Mouse (Mus musculus) kidney, postnatal 0 days (tissue): ENCODE measurements around the gene Gm47955. TPM values are rescaled to one million over a fixed set of nuclear protein-coding genes. Genes with fewer than 3 reads are reported as not detected.
A peak's percentile ranks its signal among the peaks of the same experiment; 100 is the strongest.
"Not testable (repeated sequence)": the region's sequence is repeated elsewhere in the genome, so short reads cannot be mapped to it uniquely, and the experiment has no call there.

Experiments
- ATAC-seq: fragments of 200-750 bp; cut with Nextera tagmentation; replicated peaks from 2 replicates; pipeline ENCODE4 v1.8.0; 2017; ENCODE audit warnings: low read depth, moderate number of reproducible peaks, moderate TSS enrichment, moderate library complexity; ENCODE audit not compliant: low FRiP score
- DNase-seq: peaks from one replicate; pipeline ENCODE4 v3.0.0-alpha.2; 2016; ENCODE audit warnings: low spot score
- H3K27ac ChIP-seq: fragments of 300-500 bp; sonication (generic); 2 replicates; pipeline ENCODE4 v1.5.1; 2014; ENCODE audit warnings: mild to moderate bottlenecking
- H3K27me3 ChIP-seq: fragments of 300-500 bp; sonication (generic); 2 replicates; pipeline ENCODE4 v1.6.1; 2014; ENCODE audit warnings: low read length, mixed read lengths; ENCODE audit not compliant: insufficient read depth
- H3K36me3 ChIP-seq: fragments of 300-500 bp; sonication (generic); 2 replicates; pipeline ENCODE4 v1.6.1; 2014; ENCODE audit warnings: low read length, mixed read lengths; ENCODE audit not compliant: insufficient read depth
- H3K4me1 ChIP-seq: fragments of 300-500 bp; sonication (generic); replicated peaks from 2 replicates; pipeline ENCODE4 v1.6.1; 2014; ENCODE audit warnings: antibody characterized with exemption, low read length, mixed read lengths; ENCODE audit not compliant: insufficient read depth
- H3K4me2 ChIP-seq: fragments of 300-500 bp; sonication (generic); 2 replicates; pipeline ENCODE4 v1.6.1; 2014; ENCODE audit warnings: mild to moderate bottlenecking, low read length, moderate library complexity, mixed read lengths
- H3K4me3 ChIP-seq: fragments of 300-500 bp; sonication (generic); replicated peaks from 2 replicates; pipeline ENCODE4 v1.5.1; 2014; ENCODE audit warnings: low read depth, low read length
- H3K9ac ChIP-seq: fragments of 300-500 bp; sonication (generic); 2 replicates; pipeline ENCODE4 v1.6.1; 2014; ENCODE audit warnings: low read depth, low read length
- H3K9me3 ChIP-seq: fragments of 300-500 bp; sonication (generic); replicated peaks from 2 replicates; pipeline ENCODE4 v1.6.1; 2016; ENCODE audit warnings: low read length, inconsistent platforms, mixed read lengths
- CTCF ChIP-seq: IDR thresholded peaks from 2 replicates; pipeline ENCODE4 v1.5.1; 2016; ENCODE audit warnings: antibody characterized with exemption, low read depth, mild to moderate bottlenecking, moderate library complexity
- WGBS: fragments of 180-500 bp; shearing (Covaris S2); extraction: QIAGEN DNeasy Blood & Tissue Kit; methylation state at CpG from one replicate; pipeline ENCODE4 v1.1.7; 2014; 5-methylcytosine and 5-hydroxymethylcytosine counted together
- polyA plus RNA-seq: library from polyadenylated mRNA; unstranded; fragments of >200 nt; fragmentation: Nextera tagmentation; extraction: Ambion mirVana; gene quantifications from 2 replicates; pipeline ENCODE4 v1.2.1, GENCODE M21; 2015

The Gm47955 gene
- polyA plus RNA-seq, 1 experiment from 2014 or later: not detected

GRCm38 (mm10) chr1:82946029-82946428 is 14.1 kb upstream of the Gm47955 start:
- H3K27ac ChIP-seq, H3K4me1 ChIP-seq, H3K4me2 ChIP-seq, ATAC-seq, DNase-seq, H3K9me3 ChIP-seq, H3K27me3 ChIP-seq, H3K4me3 ChIP-seq, H3K9ac ChIP-seq, H3K36me3 ChIP-seq: not testable (repeated sequence)
- 96% methylated on average over 2 of the region's 2 CpGs for WGBS

GRCm38 (mm10) chr1:82948601-82949000 is 11.5 kb upstream of the Gm47955 start:
- H3K9me3 ChIP-seq: no peaks in the 10 kb centered on the region
- TF ChIP-seq CTCF: no peak
- no peak for ATAC-seq
- WGBS: 81% methylated on average over 2 of the region's 2 CpGs
- H3K9ac ChIP-seq: no peak overlapping the region
- no peak for DNase-seq
- H3K27me3 ChIP-seq: no peaks in the 10 kb centered on the region
- no peak overlapping the region for H3K27ac ChIP-seq
- H3K36me3 ChIP-seq: no peaks in the 10 kb centered on the region
- H3K4me3 ChIP-seq: no peak overlapping the region
- no peaks in the 10 kb centered on the region for H3K4me1 ChIP-seq
- no peak overlapping the region for H3K4me2 ChIP-seq

- not testable (repeated sequence) for H3K27ac ChIP-seq, H3K36me3 ChIP-seq, H3K27me3 ChIP-seq, H3K4me1 ChIP-seq, DNase-seq, H3K9me3 ChIP-seq, H3K9ac ChIP-seq, H3K4me2 ChIP-seq, ATAC-seq, H3K4me3 ChIP-seq
Measured at GRCm38 (mm10) chr1:82955913-82956312, 4.2 kb upstream of the Gm47955 start, which contains the start of gene Gm7544. TSS of gene Gm7544 (minus strand) at chr1:82956013.

- Histone ChIP-seq H3K4me1 (no peaks in the 10 kb centered on the region), H3K4me3 (no peak overlapping the region), H3K27me3 (no peaks in the 10 kb centered on the region), H3K36me3 (no peaks in the 10 kb centered on the region), H3K9me3 (no peaks in the 10 kb centered on the region), H3K27ac (no peak overlapping the region), H3K4me2 (no peak overlapping the region), H3K9ac (no peak overlapping the region)
- no peak for TF ChIP-seq CTCF
- DNase-seq (no peak), ATAC-seq (no peak)
- WGBS: 73% methylated on average over 3 of the region's 3 CpGs
Measured at GRCm38 (mm10) chr1:82966413-82966812, 6.3 kb downstream of the Gm47955 start.

- H3K4me2 ChIP-seq: no peak overlapping the region
- no peaks in the 10 kb centered on the region for H3K9me3 ChIP-seq
- DNase-seq (peak; percentile 43), ATAC-seq (no peak)
- no peak for TF ChIP-seq CTCF
- peak overlapping the region; percentile 8; the same call in 1 of the 2 replicates for H3K27ac ChIP-seq
- H3K27me3 ChIP-seq: no peaks in the 10 kb centered on the region
- H3K4me1 ChIP-seq: no peaks in the 10 kb centered on the region
- no peak overlapping the region for H3K9ac ChIP-seq
- 62% methylated on average over 4 of the region's 4 CpGs for WGBS
- no peak overlapping the region for H3K4me3 ChIP-seq
- no peaks in the 10 kb centered on the region for H3K36me3 ChIP-seq
Measured at GRCm38 (mm10) chr1:82972046-82972445, 12.0 kb downstream of the Gm47955 start.

GRCm38 (mm10) chr1:82973244-82973643 is 13.2 kb downstream of the Gm47955 start:
- no peaks in the 10 kb centered on the region for H3K4me1 ChIP-seq
- no peak overlapping the region for H3K4me3 ChIP-seq
- no peaks in the 10 kb centered on the region for H3K27me3 ChIP-seq
- no peak for ATAC-seq
- WGBS: 71% methylated on average over 1 of the region's 1 CpGs
- H3K9me3 ChIP-seq: no peaks in the 10 kb centered on the region
- H3K27ac ChIP-seq: no peak overlapping the region
- H3K4me2 ChIP-seq: no peak overlapping the region
- H3K36me3 ChIP-seq: no peaks in the 10 kb centered on the region
- peak; percentile 15 for DNase-seq
- H3K9ac ChIP-seq: no peak overlapping the region
- peak; percentile 37 for TF ChIP-seq CTCF

GRCm38 (mm10) chr1:82973901-82974300 is 13.8 kb downstream of the Gm47955 start:
- Histone ChIP-seq H3K4me2 (no peak overlapping the region), H3K9me3 (no peaks in the 10 kb centered on the region), H3K9ac (no peak overlapping the region), H3K27ac (peak overlapping the region; percentile 13; the same call in 1 of the 2 replicates), H3K27me3 (no peaks in the 10 kb centered on the region), H3K36me3 (no peaks in the 10 kb centered on the region), H3K4me3 (no peak overlapping the region), H3K4me1 (no peaks in the 10 kb centered on the region)
- TF ChIP-seq CTCF: no peak
- ATAC-seq (no peak), DNase-seq (peak; percentile 16)
- WGBS: 63% methylated on average over 6 of the region's 6 CpGs
